Mouse (Mus musculus): ENCODE measurements around the gene Fcrl5. TPM values are rescaled to one million over a fixed set of nuclear protein-coding genes. Genes with fewer than 3 reads are reported as not detected.
A peak's percentile ranks its signal among the peaks of the same experiment; 100 is the strongest.

Fcrl5 gene
- polyA plus RNA-seq, 1 experiment from 2014 or later = not detected

GRCm38 (mm10) chr3:87504749-87505425 lies 69.3 kb downstream of the Fcrl5 start:
- Histone ChIP-seq H3K27me3 (ENCODE audit: control insufficient read depth, insufficient read depth, low read length) (no peaks in the 10 kb centered on the region; the same call in 1 of the 2 replicates), H3K9ac (ENCODE audit: low read depth, low read length) (no peak overlapping the region), H3K27ac (ENCODE audit: low read depth, low read length) (no peak overlapping the region), H3K4me3 (ENCODE audit: low read length) (no peak overlapping the region), H3K9me3 (ENCODE audit: control insufficient read depth, low read length) (no peaks in the 10 kb centered on the region), H3K4me2 (replicated peaks; ENCODE audit: low read depth, low read length) (no peak overlapping the region), H3K36me3 (ENCODE audit: control insufficient read depth, insufficient read depth, low read length) (no peaks in the 10 kb centered on the region), H3K4me1 (ENCODE audit: control insufficient read depth, insufficient read depth, low read length) (no peaks in the 10 kb centered on the region)
- no peak for ATAC-seq (ENCODE audit: low FRiP score, low TSS enrichment)
- 43% methylated on average over 4 of the region's 4 CpGs for WGBS

- Histone ChIP-seq H3K36me3 (ENCODE audit: control insufficient read depth, insufficient read depth, low read length) (no peaks in the 10 kb centered on the region), H3K4me1 (ENCODE audit: control insufficient read depth, insufficient read depth, low read length) (no peaks in the 10 kb centered on the region), H3K27ac (ENCODE audit: low read depth, low read length) (no peak overlapping the region), H3K27me3 (ENCODE audit: control insufficient read depth, insufficient read depth, low read length) (no peaks in the 10 kb centered on the region; the same call in 1 of the 2 replicates), H3K9me3 (ENCODE audit: control insufficient read depth, low read length) (no peaks in the 10 kb centered on the region), H3K4me2 (replicated peaks; ENCODE audit: low read depth, low read length) (no peak overlapping the region), H3K9ac (ENCODE audit: low read depth, low read length) (no peak overlapping the region), H3K4me3 (ENCODE audit: low read length) (no peak overlapping the region)
- ATAC-seq (ENCODE audit: low FRiP score, low TSS enrichment) = no peak
- WGBS = 77% methylated on average over 12 of the region's 12 CpGs
Observed at GRCm38 (mm10) chr3:87506456-87507416, 71.2 kb downstream of the Fcrl5 start.

GRCm38 (mm10) chr3:87508205-87508901 lies 72.8 kb downstream of the Fcrl5 start:
- peak; percentile 83 for ATAC-seq (ENCODE audit: low FRiP score, low TSS enrichment)
- Histone ChIP-seq H3K4me2 (replicated peaks; ENCODE audit: low read depth, low read length) (peak overlapping the region; percentile 27), H3K4me1 (ENCODE audit: control insufficient read depth, insufficient read depth, low read length) (peaks cover 7% of the 10 kb centered on the region; the same call in 1 of the 2 replicates), H3K4me3 (ENCODE audit: low read length) (no peak overlapping the region; the same call in 1 of the 2 replicates), H3K9me3 (ENCODE audit: control insufficient read depth, low read length) (no peaks in the 10 kb centered on the region), H3K27me3 (ENCODE audit: control insufficient read depth, insufficient read depth, low read length) (no peaks in the 10 kb centered on the region), H3K36me3 (ENCODE audit: control insufficient read depth, insufficient read depth, low read length) (no peaks in the 10 kb centered on the region), H3K9ac (ENCODE audit: low read depth, low read length) (peak overlapping the region; percentile 37; the same call in 1 of the 2 replicates), H3K27ac (ENCODE audit: low read depth, low read length) (no peak overlapping the region)
- 29% methylated on average over 17 of the region's 17 CpGs for WGBS

GRCm38 (mm10) chr3:87509061-87509460 lies 73.5 kb downstream of the Fcrl5 start:
- 34% methylated on average over 4 of the region's 4 CpGs for WGBS
- H3K4me3 ChIP-seq (ENCODE audit: low read length) = no peak overlapping the region
- no peaks in the 10 kb centered on the region for H3K36me3 ChIP-seq (ENCODE audit: control insufficient read depth, insufficient read depth, low read length)
- no peak overlapping the region for H3K4me2 ChIP-seq (replicated peaks; ENCODE audit: low read depth, low read length)
- no peak overlapping the region for H3K9ac ChIP-seq (ENCODE audit: low read depth, low read length)
- ATAC-seq (ENCODE audit: low FRiP score, low TSS enrichment) = no peak
- no peaks in the 10 kb centered on the region for H3K27me3 ChIP-seq (ENCODE audit: control insufficient read depth, insufficient read depth, low read length)
- H3K4me1 ChIP-seq (ENCODE audit: control insufficient read depth, insufficient read depth, low read length) = peaks cover 7% of the 10 kb centered on the region; the same call in 1 of the 2 replicates
- H3K27ac ChIP-seq (ENCODE audit: low read depth, low read length) = no peak overlapping the region
- no peaks in the 10 kb centered on the region for H3K9me3 ChIP-seq (ENCODE audit: control insufficient read depth, low read length)

GRCm38 (mm10) chr3:87510832-87511231 lies 75.3 kb downstream of the Fcrl5 start:
- no peak for ATAC-seq (ENCODE audit: low FRiP score, low TSS enrichment)
- no peak overlapping the region for H3K9ac ChIP-seq (ENCODE audit: low read depth, low read length)

GRCm38 (mm10) chr3:87511971-87512765 lies 76.6 kb downstream of the Fcrl5 start:
- H3K4me3 ChIP-seq (ENCODE audit: low read length) = no peak overlapping the region
- peaks cover 7% of the 10 kb centered on the region; the same call in 1 of the 2 replicates for H3K4me1 ChIP-seq (ENCODE audit: control insufficient read depth, insufficient read depth, low read length)
- WGBS = 47% methylated on average over 16 of the region's 16 CpGs
- H3K4me2 ChIP-seq (replicated peaks; ENCODE audit: low read depth, low read length) = no peak overlapping the region; the same call in 1 of the 2 replicates
- ATAC-seq (ENCODE audit: low FRiP score, low TSS enrichment) = 0 out of 2 replicates have a peak, but pooled peaks have one; percentile 17
- no peaks in the 10 kb centered on the region for H3K27me3 ChIP-seq (ENCODE audit: control insufficient read depth, insufficient read depth, low read length)
- no peaks in the 10 kb centered on the region for H3K36me3 ChIP-seq (ENCODE audit: control insufficient read depth, insufficient read depth, low read length)
- H3K9me3 ChIP-seq (ENCODE audit: control insufficient read depth, low read length) = no peaks in the 10 kb centered on the region
- no peak overlapping the region for H3K9ac ChIP-seq (ENCODE audit: low read depth, low read length)
- no peak overlapping the region for H3K27ac ChIP-seq (ENCODE audit: low read depth, low read length)

More at GRCm38 (mm10) chr3:87510832-87511231, 75.3 kb downstream of the Fcrl5 start:
- H3K9me3 ChIP-seq (ENCODE audit: control insufficient read depth, low read length) = no peaks in the 10 kb centered on the region
- no peaks in the 10 kb centered on the region for H3K27me3 ChIP-seq (ENCODE audit: control insufficient read depth, insufficient read depth, low read length)
- no peaks in the 10 kb centered on the region for H3K36me3 ChIP-seq (ENCODE audit: control insufficient read depth, insufficient read depth, low read length)
- peaks cover 7% of the 10 kb centered on the region; the same call in 1 of the 2 replicates for H3K4me1 ChIP-seq (ENCODE audit: control insufficient read depth, insufficient read depth, low read length)
- H3K4me3 ChIP-seq (ENCODE audit: low read length) = no peak overlapping the region
- H3K27ac ChIP-seq (ENCODE audit: low read depth, low read length) = no peak overlapping the region
- no peak overlapping the region for H3K4me2 ChIP-seq (replicated peaks; ENCODE audit: low read depth, low read length)
- 88% methylated on average over 9 of the region's 9 CpGs for WGBS

GRCm38 (mm10) chr3:87515567-87516081 lies 80.1 kb downstream of the Fcrl5 start:
- no peak overlapping the region for H3K4me3 ChIP-seq (ENCODE audit: low read length)
- no peaks in the 10 kb centered on the region for H3K36me3 ChIP-seq (ENCODE audit: control insufficient read depth, insufficient read depth, low read length)
- no peaks in the 10 kb centered on the region for H3K9me3 ChIP-seq (ENCODE audit: control insufficient read depth, low read length)
- H3K4me1 ChIP-seq (ENCODE audit: control insufficient read depth, insufficient read depth, low read length) = peaks cover 7% of the 10 kb centered on the region; the same call in 1 of the 2 replicates
- no peak for ATAC-seq (ENCODE audit: low FRiP score, low TSS enrichment)
- no peak overlapping the region for H3K9ac ChIP-seq (ENCODE audit: low read depth, low read length)
- no peak overlapping the region for H3K27ac ChIP-seq (ENCODE audit: low read depth, low read length)
- no peaks in the 10 kb centered on the region for H3K27me3 ChIP-seq (ENCODE audit: control insufficient read depth, insufficient read depth, low read length)
- 67% methylated on average over 13 of the region's 13 CpGs for WGBS
- no peak overlapping the region for H3K4me2 ChIP-seq (replicated peaks; ENCODE audit: low read depth, low read length)

- H3K27ac ChIP-seq (ENCODE audit: low read depth, low read length) = no peak overlapping the region
- H3K36me3 ChIP-seq (ENCODE audit: control insufficient read depth, insufficient read depth, low read length) = no peaks in the 10 kb centered on the region
- ATAC-seq (ENCODE audit: low FRiP score, low TSS enrichment) = no peak
- H3K4me2 ChIP-seq (replicated peaks; ENCODE audit: low read depth, low read length) = no peak overlapping the region
- no peaks in the 10 kb centered on the region for H3K4me1 ChIP-seq (ENCODE audit: control insufficient read depth, insufficient read depth, low read length)
- H3K27me3 ChIP-seq (ENCODE audit: control insufficient read depth, insufficient read depth, low read length) = no peaks in the 10 kb centered on the region
- H3K9ac ChIP-seq (ENCODE audit: low read depth, low read length) = no peak overlapping the region
- no peaks in the 10 kb centered on the region for H3K9me3 ChIP-seq (ENCODE audit: control insufficient read depth, low read length)
- no peak overlapping the region for H3K4me3 ChIP-seq (ENCODE audit: low read length)
Observed at GRCm38 (mm10) chr3:87518425-87518824, 82.9 kb downstream of the Fcrl5 start.
